Mouse (Mus musculus) erythroblast, adult 5-6 weeks (primary cell): ENCODE measurements around the gene 2310034G01Rik. TPM values are rescaled to one million over a fixed set of nuclear protein-coding genes. Genes with fewer than 3 reads are reported as not detected.

Experiments
- ATAC-seq: replicated peaks from 2 replicates; pipeline ENCODE4 v1.8.0; 2016; ENCODE audit warnings: moderate number of reproducible peaks, mild to moderate bottlenecking, moderate TSS enrichment, inconsistent platforms; ENCODE audit not compliant: poor library complexity, low FRiP score, severe bottlenecking
- total RNA-seq, 2 experiments: library from RNA; stranded (forward) in 1 of 2; stranded (reverse) in 1 of 2; fragments of 150-400 nt in 1 of 2; fragments of 200-764, 138-1000 nt in 1 of 2; gene quantifications; 2 replicates each; pipeline versions ENCODE4 v1.2.3 to v1.2.4; 2015 to 2017; ENCODE audit warnings: low replicate concordance in 2 of 2

The 2310034G01Rik gene
- total RNA-seq (2015; ENCODE audit: low replicate concordance) (not detected in 2 replicates), total RNA-seq (2017; ENCODE audit: low replicate concordance) (not detected in 2 replicates)

- ATAC-seq: no peak
Observed at GRCm38 (mm10) chr19:46350168-46350932, at the start of gene 2310034G01Rik. 2310034G01Rik (minus strand) TSS chr19:46350302.

- no peak for ATAC-seq
Observed at GRCm38 (mm10) chr19:46399886-46400285, 49.8 kb upstream of the 2310034G01Rik start.

GRCm38 (mm10) chr19:46399372-46399771 is 49.3 kb upstream of the 2310034G01Rik start:
- no peak for ATAC-seq

GRCm38 (mm10) chr19:46398401-46398800 is 48.3 kb upstream of the 2310034G01Rik start:
- ATAC-seq: no peak

GRCm38 (mm10) chr19:46397436-46398001 is 47.4 kb upstream of the 2310034G01Rik start:
- ATAC-seq: no peak

- peak; percentile 80 for ATAC-seq
Observed at GRCm38 (mm10) chr19:46396686-46397435, 46.8 kb upstream of the 2310034G01Rik start, which contains the start of gene Sufu. Sufu (plus strand) TSS chr19:46396896.

GRCm38 (mm10) chr19:46396109-46396508 is 46.0 kb upstream of the 2310034G01Rik start:
- ATAC-seq: no peak

GRCm38 (mm10) chr19:46395109-46396009 is 45.3 kb upstream of the 2310034G01Rik start, which contains the start of gene Actr1a:
Actr1a (minus strand) TSS chr19:46395748.
- ATAC-seq: peak; percentile 80

- ATAC-seq: no peak
Observed at GRCm38 (mm10) chr19:46394712-46395108, 44.6 kb upstream of the 2310034G01Rik start.

GRCm38 (mm10) chr19:46392018-46392417 is 41.9 kb upstream of the 2310034G01Rik start:
- no peak for ATAC-seq

- ATAC-seq: no peak
Observed at GRCm38 (mm10) chr19:46389872-46390271, 39.8 kb upstream of the 2310034G01Rik start.

- ATAC-seq: no peak
Observed at GRCm38 (mm10) chr19:46382275-46382674, 32.2 kb upstream of the 2310034G01Rik start.

GRCm38 (mm10) chr19:46375891-46376290 is 25.8 kb upstream of the 2310034G01Rik start:
- ATAC-seq: no peak

- ATAC-seq: no peak
Observed at GRCm38 (mm10) chr19:46375489-46375888, 25.4 kb upstream of the 2310034G01Rik start.

- ATAC-seq: 0 out of 2 replicates have a peak, but pooled peaks have one; percentile 15
Observed at GRCm38 (mm10) chr19:46374477-46375088, 24.5 kb upstream of the 2310034G01Rik start.

- no peak for ATAC-seq
Observed at GRCm38 (mm10) chr19:46369204-46369603, 19.1 kb upstream of the 2310034G01Rik start.

- no peak for ATAC-seq
Observed at GRCm38 (mm10) chr19:46367798-46368590, 17.9 kb upstream of the 2310034G01Rik start.
